Comparison of ENCODE assay signal across 17 mouse cellular contexts in the genomic region with DNA sequence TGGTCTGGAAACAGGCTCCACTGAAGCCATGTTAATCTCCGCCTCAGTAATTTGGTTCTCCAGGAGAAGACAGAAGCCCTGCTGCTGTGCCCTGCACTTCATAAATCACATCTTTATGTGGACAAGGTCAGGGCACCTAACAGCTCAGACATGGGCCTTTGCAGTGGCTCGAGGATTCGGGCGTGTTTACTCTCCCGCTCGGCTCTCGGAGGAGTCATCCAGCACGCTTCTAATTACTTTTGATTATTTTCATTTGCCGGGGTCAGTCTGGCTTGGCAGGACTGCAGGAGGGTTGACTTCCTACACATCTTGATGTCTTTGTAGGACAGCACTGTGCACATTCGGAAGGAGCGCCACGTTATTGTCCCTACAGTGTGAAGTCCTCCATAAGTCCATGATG.
DNase-seq lines count a peak whose midpoint lies in the region; ATAC-seq and TF ChIP-seq lines count a peak whose summit lies in the region.
"Had no signal": no experiment of that assay in that cellular context is flagged by ENCODE, and none has a peak within 500 bp of the region (broad histone marks: within the 10 kb centered on the region; RNA-seq: fewer than 3 reads in every experiment).

No protein-coding gene starts in this region.

- H3K9ac ChIP-seq in limb, embryonic 11.5 days (ENCODE audit: low read length) = no peak overlapping the region
- H3K9ac ChIP-seq: embryonic facial prominence, embryonic 15.5 days; heart, embryonic 15.5 days; stomach, embryonic 15.5 days had no signal

- H3K27me3 ChIP-seq in kidney, adult 2 months (replicated peaks; ENCODE audit: control insufficient read depth, insufficient read depth, low read length) = no peaks in the 10 kb centered on the region
- H3K27me3 ChIP-seq in limb, embryonic 11.5 days (ENCODE audit: control insufficient read depth, insufficient read depth, low read length) = no peaks in the 10 kb centered on the region
- H3K27me3 ChIP-seq: heart, embryonic 15.5 days; stomach, embryonic 15.5 days had no signal

- H3K9me3 ChIP-seq in limb, embryonic 11.5 days (ENCODE audit: control insufficient read depth, low read length) = no peaks in the 10 kb centered on the region
- H3K9me3 ChIP-seq: embryonic facial prominence, embryonic 15.5 days; heart, embryonic 15.5 days; stomach, embryonic 15.5 days had no signal

- H3K27ac ChIP-seq in kidney, adult 2 months (ENCODE audit: insufficient read depth, low read depth, low read length) = no peak overlapping the region
- peak overlapping the region; percentile 91 for H3K27ac ChIP-seq in limb, embryonic 11.5 days (replicated peaks; ENCODE audit: low read depth, low read length)
- H3K27ac ChIP-seq: embryonic facial prominence, embryonic 15.5 days; heart, embryonic 15.5 days; macrophage; stomach, embryonic 15.5 days had no signal

- 31% methylated on average over 12 of the region's 12 CpGs for WGBS in kidney, adult 2 months
- WGBS in limb, embryonic 11.5 days = 4% methylated on average over 12 of the region's 12 CpGs

- H3K4me1 ChIP-seq in kidney, adult 2 months (ENCODE audit: control insufficient read depth, insufficient read depth, low read length) = no peaks in the 10 kb centered on the region; the same call in 1 of the 2 replicates
- peaks cover 37% of the 10 kb centered on the region for H3K4me1 ChIP-seq in limb, embryonic 11.5 days (ENCODE audit: control insufficient read depth, insufficient read depth, low read length)

- H3K4me3 ChIP-seq in kidney, adult 2 months (ENCODE audit: insufficient read depth, low read depth, low read length) = no peak overlapping the region
- no peak overlapping the region for H3K4me3 ChIP-seq in limb, embryonic 11.5 days (ENCODE audit: low read depth, low read length)
- H3K4me3 ChIP-seq: embryonic facial prominence, embryonic 15.5 days; heart, embryonic 15.5 days; stomach, embryonic 15.5 days had no signal

- no peak for TF ChIP-seq CTCF in kidney, adult 2 months (conservative IDR thresholded peaks at IDR 0.05; ENCODE audit: insufficient read depth, insufficient read length, low read depth, low read length)

- no peaks in the 10 kb centered on the region for H3K36me3 ChIP-seq in kidney, adult 2 months (ENCODE audit: control insufficient read depth, insufficient read depth, low read length)
- H3K36me3 ChIP-seq in limb, embryonic 11.5 days (ENCODE audit: control insufficient read depth, insufficient read depth, low read length) = no peaks in the 10 kb centered on the region
- H3K36me3 ChIP-seq: embryonic facial prominence, embryonic 15.5 days; heart, embryonic 15.5 days; stomach, embryonic 15.5 days had no signal

- peak; percentile 73; the same call in 1 of the 2 replicates for ATAC-seq in limb, embryonic 11.5 days (ENCODE audit: insufficient number of reproducible peaks, low FRiP score, low TSS enrichment, low read depth)
- ATAC-seq: forebrain, embryonic 14.5 days had no signal

- no peak for TF ChIP-seq POLR2A in kidney, adult 2 months (IDR thresholded peaks at IDR 0.05; ENCODE audit: low read depth, low read length)

- peak overlapping the region; percentile 5; the same call in 1 of the 2 replicates for H3K4me2 ChIP-seq in limb, embryonic 11.5 days (ENCODE audit: low read depth, severe bottlenecking)
- H3K4me2 ChIP-seq: embryonic facial prominence, embryonic 15.5 days; heart, embryonic 15.5 days; stomach, embryonic 15.5 days had no signal

- peak; percentile 40 for DNase-seq in kidney, adult 2 months
- no peak for DNase-seq in kidney, postnatal 14 days
- DNase-seq in urinary bladder, postnatal 14 days (ENCODE audit: low spot score) = peak; percentile 43
- no peak for DNase-seq in urinary bladder, adult 18-20 months (ENCODE audit: low spot score in 2 of 2)
- DNase-seq in limb, embryonic 11.5 days (ENCODE audit: low spot score) = peak; percentile 85
- DNase-seq in yolk sac, embryonic 10.5 days (ENCODE audit: low spot score) = peak; percentile 39
- DNase-seq in spleen, postnatal 4 days (ENCODE audit: low spot score in 2 of 2) = no peak
- no peak for DNase-seq in adipocyte (ENCODE audit: low spot score)
- DNase-seq: cerebellum, adult 18-20 months; gastrocnemius, postnatal 10 days; right cerebral cortex, postnatal 4 days; thymus, postnatal 4 days had no signal

Comparison
In these comparisons a context has a peak if more than half of its experiments do, and no peak if none do; other contexts are left out.
1. DNase-seq: peak in kidney, adult 2 months (single experiment), urinary bladder, postnatal 14 days (single experiment), limb, embryonic 11.5 days (single experiment) and yolk sac, embryonic 10.5 days (single experiment); none in kidney, postnatal 14 days (single experiment), urinary bladder, adult 18-20 months (0 of 2), spleen, postnatal 4 days (0 of 2) and adipocyte (single experiment).